Mouse (Mus musculus) limb, embryonic 12.5 days (tissue): ENCODE results near the gene Dupd1. TPM values are rescaled to one million over a fixed set of nuclear protein-coding genes. Genes with fewer than 3 reads are reported as not detected.

Experiments
- ATAC-seq: fragments of 200-750 bp; cut with Nextera tagmentation; 2 replicates; pipeline ENCODE4 v1.8.0; 2017; ENCODE audit warnings: low read depth, moderate TSS enrichment; ENCODE audit not compliant: insufficient number of reproducible peaks, insufficient read depth, low FRiP score, low TSS enrichment
- H3K27ac ChIP-seq: fragments of 300-500 bp; sonication (generic); 2 replicates; pipeline ENCODE4 v1.5.1; 2016; ENCODE audit warnings: mild to moderate bottlenecking, moderate library complexity
- H3K27me3 ChIP-seq: fragments of 300-500 bp; sonication (generic); 2 replicates; pipeline ENCODE4 v1.6.1; 2016; ENCODE audit warnings: mild to moderate bottlenecking, moderate library complexity
- H3K36me3 ChIP-seq: fragments of 300-500 bp; sonication (generic); 2 replicates; pipeline ENCODE4 v1.6.1; 2016; ENCODE audit warnings: mild to moderate bottlenecking, moderate library complexity
- H3K4me1 ChIP-seq: fragments of 300-500 bp; sonication (generic); replicated peaks from 2 replicates; pipeline ENCODE4 v1.6.1; 2016
- H3K4me2 ChIP-seq: fragments of 300-500 bp; sonication (generic); 2 replicates; pipeline ENCODE4 v1.6.1; 2016; ENCODE audit warnings: mild to moderate bottlenecking, moderate library complexity
- H3K4me3 ChIP-seq: fragments of 300-500 bp; sonication (generic); replicated peaks from 2 replicates; pipeline ENCODE4 v1.5.1; 2016; ENCODE audit warnings: mild to moderate bottlenecking
- H3K9ac ChIP-seq: fragments of 300-500 bp; sonication (generic); replicated peaks from 2 replicates; pipeline ENCODE4 v1.6.1; 2016; ENCODE audit warnings: mild to moderate bottlenecking, moderate library complexity
- H3K9me3 ChIP-seq: fragments of 300-500 bp; sonication (generic); 2 replicates; pipeline ENCODE4 v1.6.1; 2016; ENCODE audit warnings: mild to moderate bottlenecking, moderate library complexity
- WGBS: fragments of 180-500 bp; shearing (Covaris S2); methylation state at CpG from one replicate; pipeline ENCODE4 v1.1.7; 2016; 5-methylcytosine and 5-hydroxymethylcytosine counted together
- polyA plus RNA-seq: library from polyadenylated mRNA; unstranded; fragments of >200 nt; fragmentation: Nextera tagmentation; extraction: Ambion mirVana; gene quantifications from 2 replicates; pipeline ENCODE4 v1.2.1, GENCODE M21; 2016

The Dupd1 gene
- polyA plus RNA-seq, 1 experiment from 2014 or later: 0.49 TPM

GRCm38 (mm10) chr14:21722021-21722698, 7.8 kb upstream of the Dupd1 start:
- Histone ChIP-seq H3K27ac (0 out of 2 replicates have a peak overlapping the region, but pooled peaks have one; percentile 37), H3K9ac (no peak overlapping the region), H3K4me2 (no peak overlapping the region), H3K27me3 (no peaks in the 10 kb centered on the region), H3K9me3 (0 out of 2 replicates have a peak, but pooled peaks cover 12% of the 10 kb centered on the region), H3K36me3 (no peaks in the 10 kb centered on the region), H3K4me3 (no peak overlapping the region), H3K4me1 (peaks cover 19% of the 10 kb centered on the region)
- ATAC-seq: no peak
- WGBS: 56% methylated on average over 8 of the region's 8 CpGs

GRCm38 (mm10) chr14:21720430-21721205, 6.2 kb upstream of the Dupd1 start:
- Histone ChIP-seq H3K4me1 (peaks cover 29% of the 10 kb centered on the region), H3K9ac (no peak overlapping the region), H3K9me3 (0 out of 2 replicates have a peak, but pooled peaks cover 12% of the 10 kb centered on the region), H3K36me3 (no peaks in the 10 kb centered on the region), H3K4me2 (no peak overlapping the region), H3K27ac (no peak overlapping the region), H3K4me3 (no peak overlapping the region), H3K27me3 (no peaks in the 10 kb centered on the region)
- WGBS: 83% methylated on average over 4 of the region's 4 CpGs
- ATAC-seq: no peak

GRCm38 (mm10) chr14:21719646-21720383, 5.4 kb upstream of the Dupd1 start:
- Histone ChIP-seq H3K4me1 (peaks cover 29% of the 10 kb centered on the region), H3K4me2 (peak overlapping the region; percentile 15; the same call in 1 of the 2 replicates), H3K27ac (peak overlapping the region; percentile 79), H3K9ac (no peak overlapping the region), H3K36me3 (no peaks in the 10 kb centered on the region), H3K4me3 (no peak overlapping the region), H3K27me3 (no peaks in the 10 kb centered on the region), H3K9me3 (0 out of 2 replicates have a peak, but pooled peaks cover 12% of the 10 kb centered on the region)
- 26% methylated on average over 17 of the region's 17 CpGs for WGBS
- no peak for ATAC-seq

GRCm38 (mm10) chr14:21711231-21711630, 3.1 kb downstream of the Dupd1 start:
- no peaks in the 10 kb centered on the region for H3K9me3 ChIP-seq
- no peak overlapping the region for H3K4me3 ChIP-seq
- peak overlapping the region; percentile 60 for H3K27ac ChIP-seq
- H3K36me3 ChIP-seq: no peaks in the 10 kb centered on the region
- H3K4me1 ChIP-seq: peaks cover 31% of the 10 kb centered on the region
- WGBS: 69% methylated on average over 2 of the region's 2 CpGs
- no peak for ATAC-seq
- H3K27me3 ChIP-seq: no peaks in the 10 kb centered on the region
- H3K9ac ChIP-seq: no peak overlapping the region
- no peak overlapping the region for H3K4me2 ChIP-seq

DNA sequence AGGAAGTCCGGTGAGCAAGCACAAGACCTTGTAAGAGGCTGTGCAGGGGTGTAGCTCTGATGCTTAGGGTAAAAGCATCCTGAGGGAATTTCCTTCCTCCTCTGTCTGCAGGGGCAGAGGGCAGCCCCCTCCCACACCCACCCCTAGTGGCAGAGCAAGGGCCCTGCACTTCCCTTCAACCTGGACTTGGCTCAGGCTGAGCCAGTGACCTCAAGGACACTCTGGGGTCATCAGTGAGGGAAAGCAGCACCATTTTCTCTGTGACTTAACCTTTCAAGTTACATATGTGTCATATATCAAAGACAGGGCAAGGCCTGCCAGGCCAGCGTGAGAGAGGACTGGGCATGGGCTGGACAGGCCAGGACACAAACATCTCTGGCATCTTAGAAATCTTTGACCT, 4.8 kb downstream of the Dupd1 start:
- Histone ChIP-seq H3K27ac (no peak overlapping the region), H3K4me1 (peaks cover 28% of the 10 kb centered on the region), H3K9me3 (no peaks in the 10 kb centered on the region), H3K27me3 (no peaks in the 10 kb centered on the region), H3K36me3 (no peaks in the 10 kb centered on the region), H3K4me2 (no peak overlapping the region), H3K4me3 (no peak overlapping the region), H3K9ac (no peak overlapping the region)
- no peak for ATAC-seq
- WGBS: 45% methylated on average over 2 of the region's 2 CpGs

- 44% methylated on average over 12 of the region's 12 CpGs for WGBS
- H3K4me1 ChIP-seq: peaks cover 26% of the 10 kb centered on the region
- H3K27ac ChIP-seq: peak overlapping the region; percentile 90
- no peak overlapping the region for H3K9ac ChIP-seq
- H3K9me3 ChIP-seq: no peaks in the 10 kb centered on the region
- H3K27me3 ChIP-seq: no peaks in the 10 kb centered on the region
- H3K4me2 ChIP-seq: no peak overlapping the region
- H3K36me3 ChIP-seq: no peaks in the 10 kb centered on the region
- peak; percentile 72; the same call in 1 of the 2 replicates for ATAC-seq
- no peak overlapping the region for H3K4me3 ChIP-seq
Measured at GRCm38 (mm10) chr14:21706759-21707571, 7.4 kb downstream of the Dupd1 start.

GRCm38 (mm10) chr14:21705462-21705861, 8.9 kb downstream of the Dupd1 start:
- Histone ChIP-seq H3K9me3 (no peaks in the 10 kb centered on the region), H3K27me3 (no peaks in the 10 kb centered on the region), H3K27ac (no peak overlapping the region; the same call in 1 of the 2 replicates), H3K4me2 (no peak overlapping the region), H3K9ac (no peak overlapping the region), H3K4me3 (no peak overlapping the region), H3K36me3 (no peaks in the 10 kb centered on the region), H3K4me1 (peaks cover 20% of the 10 kb centered on the region)
- no peak for ATAC-seq
- 95% methylated on average over 2 of the region's 2 CpGs for WGBS

- no peaks in the 10 kb centered on the region for H3K9me3 ChIP-seq
- H3K36me3 ChIP-seq: no peaks in the 10 kb centered on the region
- H3K27me3 ChIP-seq: no peaks in the 10 kb centered on the region
- no peak overlapping the region for H3K27ac ChIP-seq
- H3K4me3 ChIP-seq: no peak overlapping the region
- no peak for ATAC-seq
- peaks cover 16% of the 10 kb centered on the region for H3K4me1 ChIP-seq
- H3K9ac ChIP-seq: no peak overlapping the region
- no peak overlapping the region for H3K4me2 ChIP-seq
- WGBS: 79% methylated on average over 5 of the region's 5 CpGs
Measured at GRCm38 (mm10) chr14:21703255-21703654, 11.1 kb downstream of the Dupd1 start.

GRCm38 (mm10) chr14:21702691-21703090, 11.7 kb downstream of the Dupd1 start:
- 90% methylated on average over 8 of the region's 8 CpGs for WGBS
- no peaks in the 10 kb centered on the region for H3K27me3 ChIP-seq
- no peak overlapping the region for H3K9ac ChIP-seq
- peaks cover 22% of the 10 kb centered on the region for H3K4me1 ChIP-seq
- no peak overlapping the region for H3K27ac ChIP-seq
- no peaks in the 10 kb centered on the region for H3K9me3 ChIP-seq
- H3K4me3 ChIP-seq: no peak overlapping the region
- ATAC-seq: no peak
- no peaks in the 10 kb centered on the region for H3K36me3 ChIP-seq
- H3K4me2 ChIP-seq: no peak overlapping the region

- Histone ChIP-seq H3K36me3 (no peaks in the 10 kb centered on the region), H3K9ac (no peak overlapping the region), H3K4me3 (no peak overlapping the region), H3K27me3 (no peaks in the 10 kb centered on the region), H3K9me3 (peaks cover 5% of the 10 kb centered on the region), H3K4me2 (no peak overlapping the region), H3K27ac (peak overlapping the region; percentile 18; the same call in 1 of the 2 replicates), H3K4me1 (peaks cover 14% of the 10 kb centered on the region)
- WGBS: 79% methylated on average over 7 of the region's 7 CpGs
- no peak for ATAC-seq
Measured at GRCm38 (mm10) chr14:21696186-21696830, 18.1 kb downstream of the Dupd1 start.
